In genomic region chr7:63918771-63919768, GRCm38 (mm10) we compare ENCODE assay signal across 18 mouse cellular contexts. TPM values are rescaled to one million over a fixed set of nuclear protein-coding genes. Genes with fewer than 3 reads are reported as not detected.
DNase-seq lines count a peak whose midpoint lies in the region; ATAC-seq lines count a peak whose summit lies in the region.
"Had no signal": no experiment of that assay in that cellular context is flagged by ENCODE, and none has a peak within 500 bp of the region (broad histone marks: within the 10 kb centered on the region; RNA-seq: fewer than 3 reads in every experiment).

No protein-coding gene starts in this region.

- H3K36me3 ChIP-seq in heart, embryonic 11.5 days (ENCODE audit: control insufficient read depth, insufficient read depth, low read length) = no peaks in the 10 kb centered on the region
- no peaks in the 10 kb centered on the region for H3K36me3 ChIP-seq in midbrain, embryonic 14.5 days (ENCODE audit: control insufficient read depth, insufficient read depth, low read length)
- 0 out of 2 replicates have a peak, but pooled peaks cover 2% of the 10 kb centered on the region for H3K36me3 ChIP-seq in midbrain, embryonic 11.5 days (ENCODE audit: control insufficient read depth, insufficient read depth, low read length)
- H3K36me3 ChIP-seq in forebrain, embryonic 11.5 days (ENCODE audit: control insufficient read depth, insufficient read depth, low read length) = no peaks in the 10 kb centered on the region
- H3K36me3 ChIP-seq: midbrain, embryonic 13.5 days had no signal

- no peak for ATAC-seq in heart, embryonic 11.5 days (replicated peaks; ENCODE audit: insufficient number of reproducible peaks, low FRiP score, low TSS enrichment)
- 0 out of 2 replicates have a peak, but pooled peaks have one; percentile 18 for ATAC-seq in midbrain, embryonic 14.5 days (ENCODE audit: low FRiP score, low TSS enrichment)
- ATAC-seq in midbrain, embryonic 11.5 days (ENCODE audit: low FRiP score) = no peak
- no peak for ATAC-seq in forebrain, embryonic 11.5 days (replicated peaks; ENCODE audit: low FRiP score)
- ATAC-seq: forebrain, embryonic 14.5 days; hindbrain, embryonic 16.5 days; midbrain, embryonic 13.5 days had no signal

- no peak for DNase-seq in heart, adult 9 months (ENCODE audit: low spot score in 2 of 2)
- no peak for DNase-seq in midbrain, embryonic 14.5 days
- DNase-seq in midbrain, embryonic 11.5 days (ENCODE audit: low spot score, missing footprints) = no peak
- DNase-seq in lung, postnatal 25 days (ENCODE audit: low spot score) = peak; percentile 88
- no peak for DNase-seq in right cerebral cortex, postnatal 10 days (ENCODE audit: low spot score in 2 of 2)
- no peak for DNase-seq in left cerebral cortex, postnatal 25 days (ENCODE audit: low spot score in 2 of 2)
- no peak for DNase-seq in forebrain, embryonic 11.5 days (ENCODE audit: low spot score)
- DNase-seq: cerebellum, adult 9-11 months; layer of hippocampus, adult 9-11 months; thymus, adult 2 months had no signal

- H3K9ac ChIP-seq in heart, embryonic 11.5 days (ENCODE audit: low read depth, low read length) = 0 out of 2 replicates have a peak overlapping the region, but pooled peaks have one; percentile 22
- H3K9ac ChIP-seq in midbrain, embryonic 14.5 days (replicated peaks; ENCODE audit: low read length) = no peak overlapping the region
- no peak overlapping the region for H3K9ac ChIP-seq in midbrain, embryonic 11.5 days (ENCODE audit: low read length)
- no peak overlapping the region for H3K9ac ChIP-seq in forebrain, embryonic 11.5 days (ENCODE audit: low read length)
- H3K9ac ChIP-seq: midbrain, embryonic 13.5 days had no signal

- H3K4me2 ChIP-seq in heart, embryonic 11.5 days = no peak overlapping the region
- H3K4me2 ChIP-seq in midbrain, embryonic 14.5 days (ENCODE audit: low read length) = no peak overlapping the region
- H3K4me2 ChIP-seq in midbrain, embryonic 11.5 days = no peak overlapping the region
- no peak overlapping the region for H3K4me2 ChIP-seq in forebrain, embryonic 11.5 days (ENCODE audit: low read depth, low read length, severe bottlenecking)
- H3K4me2 ChIP-seq: midbrain, embryonic 13.5 days had no signal

- H3K27me3 ChIP-seq in heart, embryonic 11.5 days (ENCODE audit: control insufficient read depth, insufficient read depth, low read length) = no peaks in the 10 kb centered on the region
- H3K27me3 ChIP-seq in midbrain, embryonic 14.5 days (ENCODE audit: control insufficient read depth, insufficient read depth, low read length) = no peaks in the 10 kb centered on the region
- H3K27me3 ChIP-seq in midbrain, embryonic 11.5 days (ENCODE audit: control insufficient read depth, insufficient read depth, low read length) = no peaks in the 10 kb centered on the region
- no peaks in the 10 kb centered on the region for H3K27me3 ChIP-seq in forebrain, embryonic 11.5 days (ENCODE audit: control insufficient read depth, insufficient read depth, low read length)
- H3K27me3 ChIP-seq: midbrain, embryonic 13.5 days had no signal

- 82% methylated on average over 12 of the region's 12 CpGs for whole genome bisulfite sequencing in heart, embryonic 11.5 days (ENCODE audit: insufficient replicate concordance)
- WGBS in midbrain, embryonic 14.5 days = 89% methylated on average over 12 of the region's 12 CpGs
- WGBS in midbrain, embryonic 11.5 days = 91% methylated on average over 12 of the region's 12 CpGs
- WGBS in forebrain, embryonic 11.5 days = 90% methylated on average over 12 of the region's 12 CpGs

- H3K9me3 ChIP-seq in heart, embryonic 11.5 days (replicated peaks; ENCODE audit: control insufficient read depth, low read length) = no peaks in the 10 kb centered on the region
- H3K9me3 ChIP-seq in midbrain, embryonic 14.5 days (ENCODE audit: control insufficient read depth, low read length) = no peaks in the 10 kb centered on the region
- H3K9me3 ChIP-seq in midbrain, embryonic 11.5 days (ENCODE audit: control insufficient read depth, low read length) = no peaks in the 10 kb centered on the region
- no peaks in the 10 kb centered on the region for H3K9me3 ChIP-seq in forebrain, embryonic 11.5 days (ENCODE audit: control insufficient read depth, low read length)
- H3K9me3 ChIP-seq: embryonic facial prominence, embryonic 10.5 days; midbrain, embryonic 13.5 days had no signal

- intact Hi-C loops in left cerebral cortex, postnatal 25 days (cut with DNase I) = no loop called here

- no peak overlapping the region for H3K27ac ChIP-seq in heart, embryonic 11.5 days (ENCODE audit: low read depth, low read length)
- H3K27ac ChIP-seq in midbrain, embryonic 14.5 days (replicated peaks; ENCODE audit: low read depth, low read length) = no peak overlapping the region
- H3K27ac ChIP-seq in midbrain, embryonic 11.5 days (ENCODE audit: low read depth, low read length) = no peak overlapping the region
- no peak overlapping the region for H3K27ac ChIP-seq in forebrain, embryonic 11.5 days (ENCODE audit: low read depth, low read length)
- H3K27ac ChIP-seq: embryonic facial prominence, embryonic 10.5 days; midbrain, embryonic 13.5 days had no signal

- H3K4me1 ChIP-seq in heart, embryonic 11.5 days (ENCODE audit: control insufficient read depth, insufficient read depth, low read length) = peaks cover 26% of the 10 kb centered on the region
- H3K4me1 ChIP-seq in midbrain, embryonic 14.5 days (ENCODE audit: control insufficient read depth, insufficient read depth, low read length) = peaks cover 2% of the 10 kb centered on the region
- H3K4me1 ChIP-seq in midbrain, embryonic 11.5 days (ENCODE audit: control insufficient read depth, insufficient read depth, low read length) = peaks cover 8% of the 10 kb centered on the region
- H3K4me1 ChIP-seq in forebrain, embryonic 11.5 days (replicated peaks; ENCODE audit: control insufficient read depth, insufficient read depth, low read length) = no peaks in the 10 kb centered on the region; the same call in 1 of the 2 replicates

- H3K4me3 ChIP-seq in heart, embryonic 11.5 days (ENCODE audit: low read depth, low read length) = no peak overlapping the region
- no peak overlapping the region for H3K4me3 ChIP-seq in midbrain, embryonic 14.5 days (replicated peaks; ENCODE audit: low read depth, low read length)
- H3K4me3 ChIP-seq in midbrain, embryonic 11.5 days (ENCODE audit: low read depth, low read length) = no peak overlapping the region
- no peak overlapping the region for H3K4me3 ChIP-seq in forebrain, embryonic 11.5 days (ENCODE audit: low read depth, low read length)
- H3K4me3 ChIP-seq: embryonic facial prominence, embryonic 10.5 days; midbrain, embryonic 13.5 days had no signal

RNA-seq across cellular contexts. Expression of gene E030018B13Rik, which starts 2.4 kb away (rescaled TPM):
- not detected in 2 replicates for polyA plus RNA-seq in heart, embryonic 11.5 days (2014; fragmentation: Nextera tagmentation; extraction: Ambion mirVana)
- not detected in 2 replicates for polyA plus RNA-seq in midbrain, embryonic 14.5 days (2014; fragmentation: Nextera tagmentation; extraction: Ambion mirVana)
- polyA plus RNA-seq in midbrain, embryonic 11.5 days (2014; fragmentation: Nextera tagmentation; extraction: Ambion mirVana) = 0.14 TPM in 1 of 2 replicates, not detected in the other
- not detected for total RNA-seq in left cerebral cortex, postnatal 25 days (2021)
- not detected in 2 replicates for polyA plus RNA-seq in forebrain, embryonic 11.5 days (2014; fragmentation: Nextera tagmentation; extraction: Ambion mirVana)
- total RNA-seq: granulocyte monocyte progenitor cell, adult 5-6 weeks; neutrophil, adult 5-6 weeks had no signal
- polyA plus RNA-seq: embryonic facial prominence, embryonic 10.5 days; forebrain, embryonic 14.5 days; hindbrain, embryonic 16.5 days; limb, embryonic 11.5 days; thymus, adult 2 months had no signal

RNA-seq across cellular contexts. Expression of gene Klf13, which starts 19.6 kb away (rescaled TPM):
- 16.3 and 18.8 TPM in 2 replicates for polyA plus RNA-seq in heart, embryonic 11.5 days (2014; fragmentation: Nextera tagmentation; extraction: Ambion mirVana)
- 20.5 and 24.9 TPM in 2 replicates for polyA plus RNA-seq in midbrain, embryonic 14.5 days (2014; fragmentation: Nextera tagmentation; extraction: Ambion mirVana)
- 31.5 and 32.0 TPM in 2 replicates for polyA plus RNA-seq in midbrain, embryonic 11.5 days (2014; fragmentation: Nextera tagmentation; extraction: Ambion mirVana)
- 100 to 1,000 TPM; 161 to 167 TPM for total RNA-seq in left cerebral cortex, postnatal 25 days (2021)
- polyA plus RNA-seq in forebrain, embryonic 11.5 days (2014; fragmentation: Nextera tagmentation; extraction: Ambion mirVana) = 26.6 and 28.1 TPM in 2 replicates
